Mouse (Mus musculus) liver, postnatal 0 days (tissue): ENCODE measurements around the gene Pomgnt1. TPM values are rescaled to one million over a fixed set of nuclear protein-coding genes. Genes with fewer than 3 reads are reported as not detected.

ENCODE experiments used
- ATAC-seq: fragments of 200-750 bp; cut with Nextera tagmentation; 2 replicates; pipeline ENCODE4 v1.8.0; 2017; ENCODE audit warnings: mild to moderate bottlenecking, moderate library complexity
- DNase-seq: peaks from one replicate; pipeline ENCODE4 v3.0.0-alpha.2; 2016
- H3K27ac ChIP-seq: fragments of 300-500 bp; sonication (generic); 2 replicates; pipeline ENCODE4 v1.5.1; 2014; ENCODE audit warnings: antibody characterized with exemption, moderate library complexity, mild to moderate bottlenecking, low read depth
- H3K27me3 ChIP-seq: fragments of 300-500 bp; sonication (generic); 2 replicates; pipeline ENCODE4 v1.6.1; 2014; ENCODE audit warnings: low read length, control low read depth, mixed read lengths; ENCODE audit not compliant: insufficient read depth
- H3K36me3 ChIP-seq: fragments of 300-500 bp; sonication (generic); replicated peaks from 2 replicates; pipeline ENCODE4 v1.6.1; 2014; ENCODE audit warnings: mild to moderate bottlenecking, control low read depth, low read length, moderate library complexity, mixed read lengths; ENCODE audit not compliant: insufficient read depth
- H3K4me1 ChIP-seq: fragments of 300-500 bp; sonication (generic); 2 replicates; pipeline ENCODE4 v1.6.1; 2014; ENCODE audit warnings: antibody characterized with exemption, mild to moderate bottlenecking, control low read depth; ENCODE audit not compliant: insufficient read depth
- H3K4me2 ChIP-seq: fragments of 300-500 bp; sonication (generic); 2 replicates; pipeline ENCODE4 v1.6.1; 2014; ENCODE audit warnings: low read depth, mild to moderate bottlenecking, low read length, moderate library complexity, mixed read lengths
- H3K4me3 ChIP-seq: fragments of 300-500 bp; sonication (generic); 2 replicates; pipeline ENCODE4 v1.5.1; 2014; ENCODE audit warnings: low read depth, low read length
- H3K9ac ChIP-seq: fragments of 300-500 bp; sonication (generic); replicated peaks from 2 replicates; pipeline ENCODE4 v1.6.1; 2014; ENCODE audit warnings: mild to moderate bottlenecking, moderate library complexity
- H3K9me3 ChIP-seq: fragments of 300-500 bp; sonication (generic); 2 replicates; pipeline ENCODE4 v1.6.1; 2016; ENCODE audit warnings: mild to moderate bottlenecking, control low read depth, low read length, mixed read lengths
- CTCF ChIP-seq: sonication (generic); IDR thresholded peaks from 2 replicates; pipeline ENCODE4 v1.5.1; 2016; ENCODE audit warnings: antibody characterized with exemption, low read depth
- EP300 ChIP-seq: IDR thresholded peaks from 2 replicates; pipeline ENCODE4 v1.6.1; 2016; ENCODE audit warnings: antibody characterized with exemption, low read depth, mild to moderate bottlenecking
- WGBS: fragments of 180-500 bp; shearing (Covaris S2); extraction: QIAGEN DNeasy Blood & Tissue Kit; methylation state at CpG from one replicate; pipeline ENCODE4 v1.1.7; 2014; ENCODE audit not compliant: insufficient replicate concordance; 5-methylcytosine and 5-hydroxymethylcytosine counted together
- polyA plus RNA-seq: library from polyadenylated mRNA; unstranded; fragments of >200 nt; fragmentation: Nextera tagmentation; extraction: Ambion mirVana; gene quantifications from 2 replicates; pipeline ENCODE4 v1.2.1, GENCODE M21; 2015

Pomgnt1 gene
- polyA plus RNA-seq, 1 experiment from 2014 or later = 9.2 TPM

GRCm38 (mm10) chr4:116174466-116175116 is 51.0 kb downstream of the Pomgnt1 start:
- peaks cover 27% of the 10 kb centered on the region for H3K4me1 ChIP-seq
- H3K27ac ChIP-seq = no peak overlapping the region
- H3K9ac ChIP-seq = no peak overlapping the region
- WGBS = 51% methylated on average over 6 of the region's 6 CpGs
- ATAC-seq = no peak
- TF ChIP-seq CTCF = no peak
- no peak for TF ChIP-seq EP300
- no peak overlapping the region for H3K4me3 ChIP-seq
- 0 out of 2 replicates have a peak, but pooled peaks cover 3% of the 10 kb centered on the region for H3K27me3 ChIP-seq
- DNase-seq = no peak
- H3K9me3 ChIP-seq = no peaks in the 10 kb centered on the region
- H3K36me3 ChIP-seq = no peaks in the 10 kb centered on the region
- H3K4me2 ChIP-seq = no peak overlapping the region

- no peak for TF ChIP-seq CTCF
- no peak for TF ChIP-seq EP300
Measured at GRCm38 (mm10) chr4:116175136-116175535, 51.5 kb downstream of the Pomgnt1 start.

GRCm38 (mm10) chr4:116175711-116176542 is 52.3 kb downstream of the Pomgnt1 start:
- 28% methylated on average over 7 of the region's 7 CpGs for WGBS
- H3K9me3 ChIP-seq = no peaks in the 10 kb centered on the region
- H3K4me1 ChIP-seq = peaks cover 27% of the 10 kb centered on the region
- H3K36me3 ChIP-seq = no peaks in the 10 kb centered on the region
- H3K27me3 ChIP-seq = 0 out of 2 replicates have a peak, but pooled peaks cover 3% of the 10 kb centered on the region
- 0 out of 2 replicates have a peak overlapping the region, but pooled peaks have one; percentile 67 for H3K27ac ChIP-seq
- TF ChIP-seq EP300 (peak; percentile 77), CTCF (no peak)
- H3K4me2 ChIP-seq = peak overlapping the region; percentile 71
- peak; percentile 90 for ATAC-seq
- no peak overlapping the region; the same call in 1 of the 2 replicates for H3K9ac ChIP-seq
- no peak for DNase-seq
- no peak overlapping the region for H3K4me3 ChIP-seq

More at GRCm38 (mm10) chr4:116175136-116175535, 51.5 kb downstream of the Pomgnt1 start:
- H3K27me3 ChIP-seq = 0 out of 2 replicates have a peak, but pooled peaks cover 3% of the 10 kb centered on the region
- no peak overlapping the region for H3K27ac ChIP-seq
- DNase-seq (no peak), ATAC-seq (no peak)
- H3K4me2 ChIP-seq = no peak overlapping the region
- no peaks in the 10 kb centered on the region for H3K36me3 ChIP-seq
- H3K4me3 ChIP-seq = no peak overlapping the region
- H3K9me3 ChIP-seq = no peaks in the 10 kb centered on the region
- no peak overlapping the region for H3K9ac ChIP-seq
- peaks cover 27% of the 10 kb centered on the region for H3K4me1 ChIP-seq

DNA sequence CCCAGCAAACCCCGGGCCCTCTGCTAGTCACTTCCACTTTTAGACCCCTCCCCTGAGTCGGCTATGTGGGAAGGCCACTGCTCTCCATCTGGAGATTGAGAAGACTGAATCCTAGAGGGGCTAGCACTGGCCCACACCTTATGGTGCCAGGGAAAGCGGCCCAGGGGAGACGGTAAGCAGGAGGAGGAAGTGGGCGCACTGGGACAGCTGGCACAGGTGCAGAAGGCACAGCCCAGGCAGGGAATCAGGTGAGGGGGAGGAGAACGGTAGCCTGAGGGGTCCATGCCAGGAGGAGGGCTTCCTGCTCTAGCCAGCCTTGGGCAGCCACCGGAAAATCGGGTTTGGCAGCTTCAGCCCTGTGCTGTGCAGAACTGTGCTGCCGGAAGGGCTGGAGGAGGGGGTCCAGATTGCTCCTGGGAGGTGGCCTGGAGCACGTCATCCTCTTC is 52.9 kb downstream of the Pomgnt1 start:
- H3K27me3 ChIP-seq = 0 out of 2 replicates have a peak, but pooled peaks cover 3% of the 10 kb centered on the region
- peaks cover 27% of the 10 kb centered on the region for H3K4me1 ChIP-seq
- no peaks in the 10 kb centered on the region for H3K36me3 ChIP-seq
- no peak for TF ChIP-seq CTCF
- TF ChIP-seq EP300 = no peak
- no peaks in the 10 kb centered on the region for H3K9me3 ChIP-seq
- peak overlapping the region; percentile 67; the same call in 1 of the 2 replicates for H3K27ac ChIP-seq
- DNase-seq = no peak
- ATAC-seq = peak; percentile 37; the same call in 1 of the 2 replicates
- 9% methylated on average over 10 of the region's 10 CpGs for WGBS
- H3K9ac ChIP-seq = no peak overlapping the region; the same call in 1 of the 2 replicates
- H3K4me3 ChIP-seq = peak overlapping the region; percentile 24
- H3K4me2 ChIP-seq = peak overlapping the region; percentile 71

DNA sequence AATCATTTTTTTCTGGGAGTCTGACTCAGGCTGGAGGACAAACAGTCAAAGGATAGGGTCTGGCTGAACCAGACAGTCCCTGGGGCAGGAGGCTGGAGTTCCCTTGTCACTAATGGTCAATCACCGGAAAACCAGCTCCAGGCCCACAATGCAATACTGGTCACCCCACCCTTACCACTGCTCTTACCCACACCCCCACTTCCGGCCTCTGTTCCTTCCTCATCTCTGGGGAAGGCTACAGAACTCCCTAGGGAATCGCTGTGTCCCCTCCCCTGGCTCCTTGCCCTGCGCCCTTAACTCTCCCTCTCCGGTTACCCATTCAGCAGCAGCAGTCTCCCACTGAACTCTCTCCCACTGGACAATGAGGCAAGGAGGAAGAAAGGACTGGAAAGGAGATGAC is 53.5 kb downstream of the Pomgnt1 start:
- no peak for TF ChIP-seq CTCF
- TF ChIP-seq EP300 = no peak
- Histone ChIP-seq H3K4me2 (peak overlapping the region; percentile 71), H3K36me3 (no peaks in the 10 kb centered on the region), H3K9ac (no peak overlapping the region), H3K9me3 (no peaks in the 10 kb centered on the region), H3K27ac (peak overlapping the region; percentile 67), H3K4me3 (peak overlapping the region; percentile 24; the same call in 1 of the 2 replicates), H3K27me3 (0 out of 2 replicates have a peak, but pooled peaks cover 3% of the 10 kb centered on the region), H3K4me1 (peaks cover 27% of the 10 kb centered on the region)
- ATAC-seq (peak; percentile 43; the same call in 1 of the 2 replicates), DNase-seq (peak; percentile 39)
- WGBS = 24% methylated on average over 5 of the region's 5 CpGs

DNA sequence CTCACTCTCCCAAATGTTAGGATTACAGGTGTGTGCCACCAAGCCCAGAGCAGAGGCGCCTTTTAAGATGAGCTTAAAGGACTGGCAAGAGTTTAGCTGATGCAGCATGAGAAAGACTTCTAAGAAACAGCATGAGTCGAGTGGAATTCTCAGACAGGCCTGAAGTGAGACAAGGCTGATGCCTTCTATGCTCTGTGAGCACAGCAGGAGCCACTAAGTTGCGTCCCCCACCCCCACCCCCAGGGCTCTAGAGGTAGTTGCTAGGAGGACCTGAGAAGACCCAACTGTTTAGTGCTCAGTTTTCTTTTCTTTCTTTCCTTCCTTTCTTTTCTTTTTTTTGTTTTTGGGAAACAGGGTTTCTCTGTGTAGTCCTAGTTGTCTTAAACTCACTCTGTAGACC is 58.4 kb downstream of the Pomgnt1 start:
- Histone ChIP-seq H3K27me3 (peaks cover 4% of the 10 kb centered on the region; the same call in 1 of the 2 replicates), H3K36me3 (no peaks in the 10 kb centered on the region), H3K4me1 (peaks cover 4% of the 10 kb centered on the region), H3K27ac (no peak overlapping the region), H3K9ac (no peak overlapping the region), H3K9me3 (no peaks in the 10 kb centered on the region), H3K4me3 (no peak overlapping the region), H3K4me2 (no peak overlapping the region)
- ATAC-seq (no peak), DNase-seq (no peak)
- TF ChIP-seq EP300 (no peak), CTCF (no peak)
- 58% methylated on average over 3 of the region's 3 CpGs for WGBS
